Mouse (Mus musculus) heart, adult 11 months (tissue): ENCODE results near the gene Ccdc8.

ENCODE experiments used
- DNase-seq: peaks from one replicate; pipeline ENCODE4 v3.0.0; 2022

The Ccdc8 gene

DNA sequence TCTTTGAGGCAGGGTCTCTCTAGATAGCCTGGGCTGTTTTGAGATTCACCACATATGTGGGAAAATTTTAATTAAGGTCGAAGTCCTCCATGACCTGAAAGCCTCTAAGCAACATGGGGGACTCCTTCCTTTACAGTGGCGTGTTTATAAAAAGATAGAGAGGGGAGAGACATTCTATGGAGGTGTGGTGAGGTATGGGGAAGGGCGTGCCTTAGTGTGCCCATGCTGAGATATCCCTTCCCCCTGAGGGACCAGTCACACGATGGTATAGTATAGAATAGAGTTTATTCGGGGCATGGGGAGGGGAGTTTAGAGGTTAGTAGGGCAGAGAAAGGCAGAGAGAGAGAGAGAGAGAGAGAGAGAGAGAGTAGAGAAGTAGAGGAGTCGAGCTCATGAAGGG, 14.3 kb upstream of the Ccdc8 start:
- DNase-seq: no peak

DNA sequence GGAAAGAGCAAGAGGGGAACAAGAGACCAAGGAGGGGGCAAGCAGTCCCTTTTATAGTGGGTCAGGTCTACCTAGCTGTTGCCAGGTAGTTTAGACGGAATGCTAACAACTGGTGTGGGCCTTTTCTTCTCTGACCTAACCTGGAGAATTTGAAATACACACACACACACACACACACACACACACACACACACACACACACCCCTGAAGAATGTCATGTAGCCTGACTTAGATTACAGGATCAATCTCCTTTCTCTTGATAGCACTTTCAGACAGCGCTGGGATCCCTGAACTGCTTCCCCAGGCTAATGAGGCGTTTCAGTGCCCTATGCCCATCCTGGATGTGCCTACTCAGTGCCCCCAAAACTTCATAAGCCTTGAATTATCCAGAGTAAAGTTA, 13.9 kb upstream of the Ccdc8 start:
- no peak for DNase-seq

DNA sequence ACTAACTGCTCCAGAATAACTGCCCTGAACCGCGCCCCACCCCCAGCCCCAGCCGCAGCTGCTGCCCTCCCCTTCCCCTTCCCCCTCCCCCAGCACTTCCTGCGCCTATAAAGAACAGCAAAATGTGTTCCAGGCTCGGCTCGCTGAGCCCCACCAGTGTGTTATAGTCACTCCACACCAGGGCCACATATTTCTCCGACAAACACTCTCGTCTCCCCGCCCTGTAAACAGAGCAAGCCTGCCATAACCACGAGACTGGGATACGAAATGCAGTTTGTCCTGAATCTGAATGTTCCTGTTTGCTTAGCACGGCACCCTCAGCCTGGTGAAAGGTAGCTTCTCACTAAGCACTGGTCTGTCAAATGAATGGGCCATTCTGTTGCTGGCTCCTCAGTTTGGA, 12.2 kb upstream of the Ccdc8 start:
- peak; percentile 94 for DNase-seq

DNA sequence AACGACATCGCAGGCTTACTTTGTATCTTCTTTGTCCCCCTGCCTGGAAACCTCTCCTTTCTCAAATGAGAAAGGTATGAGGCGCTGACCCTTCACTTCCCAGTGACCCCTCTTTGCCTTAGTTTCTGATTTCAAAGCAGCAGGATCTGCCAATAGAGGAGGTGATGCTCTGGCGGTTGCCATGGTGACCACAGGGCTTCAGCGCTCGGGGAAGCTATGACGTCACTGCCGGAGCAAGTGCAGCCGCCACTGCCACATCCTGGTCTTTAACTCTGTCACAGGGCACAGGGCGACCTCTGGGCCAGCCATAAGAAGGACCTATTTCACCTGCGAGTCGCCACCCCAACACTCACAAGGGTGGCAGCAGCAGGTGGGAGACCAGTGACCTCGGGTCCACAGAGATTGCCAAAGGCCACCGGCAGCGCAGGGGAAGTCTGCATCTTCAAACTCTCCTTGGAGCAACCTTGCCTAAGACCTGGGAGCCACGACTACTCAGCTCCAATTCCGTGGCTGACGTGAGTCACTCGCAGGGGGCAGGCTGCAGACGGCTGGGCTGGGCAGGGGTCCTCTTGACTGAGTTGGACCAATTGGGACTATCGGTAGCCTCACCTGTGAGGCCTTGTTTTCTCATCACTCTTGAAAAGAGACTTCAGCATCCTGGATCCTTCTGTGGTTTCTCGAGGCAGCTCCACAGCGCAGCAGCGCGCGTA, 9.5 kb upstream of the Ccdc8 start, which contains the start of gene Gm42372:
Gm42372 (plus strand) TSS at position 228 of the 710 bp plus-strand sequence.
- DNase-seq: peak; percentile 91

DNA sequence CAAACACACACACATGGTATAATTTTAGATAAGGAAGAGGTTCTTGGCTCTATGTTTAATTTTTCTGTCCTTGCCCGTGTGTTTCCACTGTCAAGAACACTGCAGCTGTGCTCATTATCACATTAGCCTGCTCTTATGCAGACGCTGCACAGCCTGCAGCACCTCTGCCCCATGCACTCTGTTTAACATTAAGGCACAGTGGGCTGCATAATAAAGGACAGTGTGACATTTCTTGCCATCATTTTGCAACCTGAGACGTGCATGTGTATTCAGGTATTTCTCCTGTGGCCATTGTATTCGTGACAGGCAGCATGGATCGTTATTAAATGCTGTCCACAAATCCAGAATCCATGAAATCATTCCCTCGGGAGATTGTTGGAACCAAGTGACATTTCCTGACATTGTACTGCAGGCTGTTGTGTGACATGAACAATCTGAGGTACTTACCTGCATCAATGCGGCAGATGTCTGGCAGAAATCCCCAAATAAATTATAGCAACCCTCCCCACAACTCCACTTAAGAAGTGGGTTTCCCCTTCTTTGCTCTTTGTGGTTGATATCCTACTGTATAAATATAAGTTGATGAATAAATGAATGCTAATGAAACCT, 4.9 kb upstream of the Ccdc8 start:
- DNase-seq: peak; percentile 92

DNA sequence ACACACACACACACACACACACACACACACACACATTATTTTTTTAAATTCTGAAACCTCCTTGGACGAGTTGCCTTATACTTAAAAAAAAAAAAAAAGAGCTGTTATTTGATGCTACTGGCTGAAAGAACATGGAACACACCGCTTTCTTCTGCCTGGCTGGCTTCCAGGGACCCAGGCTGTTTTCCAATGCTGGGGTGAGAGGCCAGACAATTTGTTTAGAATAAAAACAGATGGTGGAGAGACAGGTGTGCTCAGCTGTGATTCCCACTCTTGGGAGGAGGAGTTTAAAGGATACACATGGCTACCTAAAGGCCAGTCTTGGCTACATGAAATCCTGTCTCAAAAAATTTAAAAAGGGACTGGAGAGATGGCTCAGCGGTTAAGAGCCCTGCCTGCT, 4.1 kb upstream of the Ccdc8 start:
- DNase-seq: peak; percentile 98

DNA sequence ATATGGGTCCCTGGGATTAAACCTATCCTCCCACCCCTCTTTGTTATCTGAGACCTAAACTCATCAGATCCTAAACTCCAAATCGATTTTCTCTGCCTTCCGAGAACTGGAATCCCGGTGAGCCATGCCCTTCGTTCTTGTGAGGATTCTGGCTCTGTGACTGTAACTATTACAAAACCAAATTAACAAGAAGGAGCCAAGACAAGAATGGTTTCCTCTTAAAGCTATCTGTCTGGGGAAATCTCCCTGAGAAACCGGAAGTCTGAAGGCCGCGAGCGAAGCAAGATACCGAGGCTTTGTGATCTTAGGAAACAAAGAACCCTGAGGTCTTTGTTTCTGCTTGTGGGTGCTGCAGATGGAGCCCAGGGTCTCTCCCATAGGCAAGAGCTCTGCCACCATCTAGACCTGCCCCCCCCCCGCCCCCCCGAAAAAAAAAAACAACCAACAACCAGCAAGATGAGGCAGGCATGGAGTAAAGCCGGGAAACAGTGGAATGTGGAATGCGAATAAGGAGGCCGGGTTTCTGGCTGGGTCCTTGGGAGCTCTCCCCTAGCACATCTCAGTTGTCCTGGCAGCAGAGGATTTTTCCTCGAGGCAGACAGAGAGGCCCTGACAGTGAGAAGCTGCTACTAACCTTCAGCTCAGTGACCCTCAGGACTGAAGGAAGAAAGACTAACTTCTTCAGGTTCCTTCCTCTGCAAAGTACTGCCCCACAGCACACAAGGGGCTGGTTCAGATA, 2.3 kb upstream of the Ccdc8 start:
- peak; percentile 92 for DNase-seq

DNA sequence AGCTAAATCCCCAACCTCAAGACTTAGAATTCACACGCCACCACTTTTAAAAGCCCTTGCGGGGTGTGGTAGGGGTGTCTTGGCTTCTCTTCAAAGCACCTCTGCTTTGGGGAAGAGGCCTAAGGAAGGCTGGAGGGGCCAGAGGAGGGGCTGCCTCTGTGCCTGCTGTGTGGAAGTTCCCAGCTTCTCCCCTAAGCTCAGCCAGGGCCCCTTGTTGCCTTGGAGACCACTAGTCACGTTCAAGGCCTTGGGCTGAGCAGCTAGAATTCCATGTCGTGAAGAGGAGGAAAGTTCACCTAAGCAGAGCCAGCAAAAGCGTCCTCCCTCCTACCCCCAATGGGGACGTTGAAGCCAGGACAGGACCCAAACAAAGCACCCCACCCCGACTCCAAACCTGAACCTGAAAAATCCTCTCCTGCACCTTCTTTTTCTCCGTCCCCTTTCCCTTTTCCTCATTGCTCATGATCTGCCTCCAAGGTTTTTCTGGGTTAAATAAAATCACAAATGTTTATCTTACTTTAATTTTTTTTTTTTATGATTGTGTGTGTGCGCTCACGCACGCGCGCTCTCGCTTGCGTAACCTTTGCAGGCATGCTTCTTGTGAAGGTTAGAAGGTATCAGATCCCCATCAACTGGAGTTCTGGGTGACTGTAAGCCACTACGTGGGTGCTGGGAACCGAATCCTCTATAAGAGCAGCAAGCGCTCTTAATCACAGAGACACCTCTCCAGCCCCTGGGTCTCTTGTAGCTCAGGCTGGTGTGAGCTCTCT, 642 bp upstream of the Ccdc8 start:
- no peak for DNase-seq

DNA sequence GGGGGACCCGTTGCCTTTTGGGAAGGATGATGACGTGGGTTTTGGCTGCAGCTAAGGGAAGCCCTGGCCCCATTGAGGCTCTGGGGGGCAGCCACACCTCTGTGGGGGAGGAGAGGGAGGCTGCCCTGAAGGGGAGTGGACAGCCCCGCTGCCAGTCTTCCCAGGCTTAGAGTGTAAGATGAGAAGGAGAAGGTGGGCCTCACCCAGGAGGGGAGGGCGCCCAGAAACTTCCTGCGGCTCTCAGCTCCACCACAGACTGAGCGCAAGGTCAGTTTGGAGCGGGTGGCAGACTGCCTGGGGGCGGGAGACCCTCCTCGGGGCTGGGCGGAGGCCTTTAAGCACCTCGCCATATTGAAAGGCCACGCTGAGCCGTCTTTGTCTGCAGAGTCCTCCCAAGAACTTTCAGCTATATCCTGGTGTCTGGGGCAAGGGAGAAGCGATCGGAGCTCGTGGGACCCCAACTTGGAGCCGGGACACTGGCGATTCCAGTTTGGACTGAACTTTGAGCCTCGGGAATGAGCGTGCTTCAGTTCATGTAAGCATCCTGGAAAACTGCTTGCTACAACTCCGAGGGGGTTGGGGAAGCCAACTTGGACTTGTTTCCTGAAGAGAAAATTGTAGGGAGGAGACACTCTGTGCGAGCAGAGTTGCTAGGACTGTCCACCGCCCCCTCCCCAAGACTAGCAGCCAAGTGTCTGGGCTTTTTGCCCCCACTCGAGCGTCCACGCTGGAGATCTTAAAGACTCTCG, 1.3 kb downstream of the Ccdc8 start:
- DNase-seq: peak; percentile 99

DNA sequence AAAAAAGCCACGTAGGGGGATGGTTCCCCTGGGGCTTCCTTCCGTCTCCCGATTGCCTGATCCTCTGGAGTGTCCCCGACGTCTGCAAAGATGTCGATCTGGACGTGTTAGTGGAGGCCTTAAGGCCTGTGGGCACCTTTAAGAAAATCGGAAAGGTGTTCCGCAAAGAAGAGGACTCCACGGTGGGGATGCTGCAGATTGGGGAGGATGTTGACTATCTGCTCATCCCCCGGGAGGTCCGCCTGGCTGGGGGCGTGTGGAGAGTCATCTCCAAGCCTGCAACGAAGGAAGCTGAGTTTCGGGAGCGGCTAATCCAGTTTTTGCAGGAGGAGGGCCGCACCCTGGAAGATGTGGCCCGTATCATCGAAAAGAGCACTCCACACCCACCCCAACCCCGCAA, 1.9 kb downstream of the Ccdc8 start:
- no peak for DNase-seq

DNA sequence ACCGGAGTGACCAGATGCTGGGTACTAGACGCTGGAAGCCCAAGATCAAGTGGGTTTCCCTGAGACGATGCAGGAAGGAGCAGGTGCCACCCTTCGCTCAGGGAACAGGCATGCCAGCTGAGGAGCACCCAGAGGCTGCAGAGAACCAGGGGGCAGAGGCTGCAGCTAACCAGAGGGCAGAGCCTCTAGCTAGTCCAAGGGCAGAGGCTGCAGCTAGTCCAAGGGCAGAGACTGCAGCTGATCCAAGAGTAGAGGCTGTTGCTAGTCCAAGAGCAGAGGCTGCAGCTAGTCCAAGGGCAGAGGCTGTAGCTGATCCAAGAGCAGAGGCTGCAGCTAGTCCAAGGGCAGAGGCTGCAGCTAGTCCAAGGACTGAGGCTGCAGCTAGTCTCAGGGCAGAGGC, 2.8 kb downstream of the Ccdc8 start:
- DNase-seq: no peak

DNA sequence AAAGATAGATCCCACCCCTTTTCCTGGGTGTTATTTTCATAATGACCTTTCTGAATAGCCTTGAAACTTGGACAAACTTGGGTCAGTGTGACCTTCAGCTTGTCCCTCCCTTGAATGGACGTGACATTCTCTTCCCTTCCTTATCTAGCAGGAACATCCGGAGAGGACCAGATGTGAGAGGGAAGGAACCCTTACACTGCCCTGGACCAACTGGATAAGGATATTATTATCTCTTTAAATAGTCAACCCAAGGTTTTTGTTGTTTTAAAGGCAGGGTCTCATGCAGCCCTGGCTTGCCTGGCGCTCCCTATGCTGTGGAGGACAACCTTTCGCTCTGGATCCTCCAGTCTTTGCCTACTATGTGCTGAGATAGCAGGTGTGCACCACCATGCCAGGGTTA, 6.7 kb downstream of the Ccdc8 start:
- no peak for DNase-seq

DNA sequence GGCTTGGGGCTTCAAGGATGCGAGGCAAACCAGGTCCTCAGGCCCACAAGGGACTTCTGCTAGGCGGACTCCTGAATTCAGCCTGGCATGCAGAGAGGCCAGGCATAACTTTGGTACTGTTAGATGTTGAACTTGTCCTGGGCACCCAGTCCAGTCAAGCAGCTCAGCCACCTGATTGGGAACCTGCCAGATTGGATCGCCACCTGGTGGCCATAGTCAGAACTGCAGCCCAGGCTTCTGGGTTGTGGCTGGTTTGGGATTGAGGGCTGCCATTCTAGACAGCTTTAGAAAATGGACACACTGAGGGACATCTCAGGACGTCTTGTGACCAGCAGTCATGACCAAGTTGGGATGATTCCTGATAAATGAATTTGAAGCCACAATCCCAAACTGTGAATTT, 7.1 kb downstream of the Ccdc8 start:
- peak; percentile 98 for DNase-seq

DNA sequence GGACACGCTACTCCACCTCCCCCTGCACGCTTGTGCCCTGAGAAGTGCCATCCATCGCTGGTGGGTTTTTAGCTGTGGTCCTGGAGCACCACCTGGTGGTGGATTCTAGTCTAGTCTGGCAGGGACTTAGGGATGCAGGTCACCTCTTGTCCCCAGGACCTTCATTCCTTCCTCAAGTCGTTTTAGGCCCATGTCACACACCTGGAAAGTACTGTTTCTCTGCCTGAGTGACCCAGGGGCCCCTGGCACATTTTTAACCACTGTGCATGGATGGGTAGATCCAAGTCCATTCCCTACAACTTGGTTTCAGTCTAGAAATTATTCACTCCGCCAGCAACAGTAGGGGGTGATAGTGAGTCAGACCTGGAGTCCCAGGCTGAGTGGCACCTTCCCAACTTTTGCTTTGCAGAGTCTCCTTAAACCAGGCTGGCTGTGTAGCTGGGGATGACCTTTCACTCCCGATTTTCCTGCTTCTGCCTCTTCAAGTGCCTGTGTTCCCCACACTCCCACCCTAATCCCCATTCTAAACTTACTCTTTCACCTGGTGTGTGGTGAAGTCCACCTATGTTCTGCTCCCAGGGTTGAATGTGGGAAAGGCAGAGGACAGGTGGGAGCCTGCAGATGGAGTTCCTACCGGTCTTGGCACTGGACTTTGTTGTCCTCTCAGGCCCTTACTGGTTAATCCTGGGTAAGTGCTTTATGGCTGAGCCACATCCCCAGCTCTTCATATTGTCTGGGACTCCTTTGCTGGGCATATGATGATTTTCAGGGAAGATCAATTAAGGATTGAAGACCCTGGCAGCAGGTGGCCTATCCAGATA, 10.1 kb downstream of the Ccdc8 start:
- DNase-seq: peak; percentile 96

DNA sequence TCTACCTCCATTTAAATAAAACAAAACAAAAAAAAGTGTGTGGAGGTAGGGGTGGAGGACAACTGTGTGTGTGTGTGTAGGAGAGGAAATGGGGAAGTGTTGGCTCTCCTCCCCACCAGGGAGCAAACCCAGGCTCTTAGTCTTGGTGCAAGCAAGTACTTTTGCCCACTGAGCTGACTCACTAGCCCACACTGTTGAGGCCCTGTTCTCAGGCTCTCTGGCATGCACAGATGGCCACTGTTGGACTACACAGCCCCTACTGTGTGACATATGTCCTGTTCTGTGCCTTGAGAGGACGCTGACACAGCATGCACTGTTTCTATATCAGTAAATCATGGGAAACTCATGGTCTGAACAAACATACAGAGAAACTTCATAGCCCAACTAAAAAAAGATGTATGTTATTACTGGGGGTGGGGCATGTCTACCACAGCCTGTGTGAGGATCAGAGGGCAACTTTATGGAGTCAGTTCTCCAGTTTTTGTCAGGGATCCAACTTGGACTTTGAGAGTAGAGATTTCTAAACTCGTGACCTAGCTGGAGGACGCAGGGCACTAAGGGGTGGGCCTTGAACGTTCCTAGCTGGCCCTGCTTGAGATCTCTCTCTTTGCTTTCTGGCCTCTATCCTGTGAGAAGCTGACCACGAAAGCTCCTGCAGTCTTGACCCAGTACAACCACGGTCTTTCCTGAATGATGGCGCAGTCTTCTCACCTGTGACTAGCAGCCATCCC, 10.9 kb downstream of the Ccdc8 start:
- DNase-seq: no peak

DNA sequence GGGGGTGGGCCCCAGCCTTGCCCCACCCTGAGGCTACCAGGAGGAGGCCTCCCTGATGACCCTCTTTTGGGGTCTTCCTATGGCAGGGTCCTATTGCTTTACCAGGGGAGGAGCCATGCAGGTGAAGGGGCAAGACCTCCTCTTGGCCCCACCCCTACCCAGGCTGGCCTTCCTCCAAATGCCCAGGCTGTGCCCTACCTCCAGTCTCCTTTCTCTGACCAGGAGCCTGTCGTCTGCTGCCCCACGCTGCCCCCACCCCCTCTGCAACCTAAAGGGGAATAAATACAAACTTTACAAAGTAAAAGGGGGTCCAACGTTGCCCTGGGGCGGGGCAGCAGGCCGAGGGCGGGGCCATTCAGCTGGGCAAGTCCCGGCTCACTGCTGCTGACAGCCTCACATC, 12.2 kb downstream of the Ccdc8 start:
- no peak for DNase-seq

DNA sequence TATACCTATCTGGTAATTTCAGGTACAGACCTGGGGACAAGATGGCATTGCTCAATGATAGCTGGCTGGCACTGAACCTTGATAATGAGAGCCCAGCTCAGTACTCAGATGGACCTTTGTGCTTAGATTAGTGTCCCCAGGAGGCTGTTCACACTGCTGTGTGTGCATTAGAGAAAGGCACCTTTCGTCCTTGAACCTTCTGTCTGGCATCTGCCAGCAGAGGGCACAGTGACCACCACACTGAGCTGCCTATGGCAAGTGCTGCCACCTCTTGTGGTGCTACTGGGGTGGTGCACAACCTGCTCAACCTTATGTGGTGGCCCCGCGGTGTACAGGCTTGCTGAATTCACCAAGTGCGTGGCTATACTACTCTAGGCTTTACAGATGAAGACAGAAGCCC, 14.8 kb downstream of the Ccdc8 start:
- no peak for DNase-seq

DNA sequence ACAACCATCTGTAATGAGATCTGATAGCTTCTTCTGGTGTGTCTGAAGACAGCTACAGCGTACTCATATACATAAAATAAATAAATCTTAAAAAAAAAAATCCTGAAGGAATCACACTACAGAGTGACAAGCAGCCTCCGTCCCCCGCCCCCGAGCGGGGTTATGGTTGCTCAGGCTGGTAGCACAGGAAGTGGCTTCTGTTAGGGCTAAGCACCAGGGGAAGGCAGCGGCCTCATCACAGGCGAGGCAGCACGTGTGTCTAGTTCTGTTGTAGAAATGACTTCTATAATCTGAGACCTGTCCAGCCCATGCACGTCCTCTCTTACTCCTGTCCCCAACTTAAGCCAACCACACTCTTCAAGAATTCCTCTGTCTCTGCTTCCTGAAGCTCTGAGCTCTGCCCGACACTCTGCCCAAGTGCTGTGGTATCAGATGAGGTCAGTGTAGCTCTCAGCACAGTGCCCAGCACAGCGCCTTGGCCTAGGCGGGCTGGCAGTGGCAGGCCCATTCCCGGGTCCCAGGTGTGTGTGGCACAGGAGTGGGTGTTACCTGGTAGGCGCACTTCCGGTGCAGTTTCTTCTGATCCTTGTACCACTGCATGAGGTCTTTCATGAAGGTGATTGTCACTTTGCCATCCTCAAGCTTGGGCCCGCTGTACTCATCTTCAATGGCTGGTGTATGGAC, 17.0 kb downstream of the Ccdc8 start:
- DNase-seq: peak; percentile 93

DNA sequence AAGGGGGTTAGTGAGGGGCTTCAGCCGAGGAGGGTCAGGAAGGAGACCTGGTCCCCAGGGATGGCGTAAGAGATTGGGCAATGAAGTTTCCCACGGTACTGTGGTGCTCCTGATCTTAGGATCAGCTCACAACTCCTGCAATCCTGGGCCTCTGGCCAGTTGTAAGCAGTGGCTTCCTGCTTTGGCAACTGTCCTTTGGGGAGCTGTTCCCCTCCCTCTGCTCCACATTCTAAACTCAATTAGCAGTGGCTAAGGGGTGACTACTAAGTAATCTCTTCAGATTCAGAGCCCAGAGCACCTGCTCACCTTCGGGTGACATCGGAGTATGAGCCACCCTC, 17.5 kb downstream of the Ccdc8 start:
- peak; percentile 93 for DNase-seq

DNA sequence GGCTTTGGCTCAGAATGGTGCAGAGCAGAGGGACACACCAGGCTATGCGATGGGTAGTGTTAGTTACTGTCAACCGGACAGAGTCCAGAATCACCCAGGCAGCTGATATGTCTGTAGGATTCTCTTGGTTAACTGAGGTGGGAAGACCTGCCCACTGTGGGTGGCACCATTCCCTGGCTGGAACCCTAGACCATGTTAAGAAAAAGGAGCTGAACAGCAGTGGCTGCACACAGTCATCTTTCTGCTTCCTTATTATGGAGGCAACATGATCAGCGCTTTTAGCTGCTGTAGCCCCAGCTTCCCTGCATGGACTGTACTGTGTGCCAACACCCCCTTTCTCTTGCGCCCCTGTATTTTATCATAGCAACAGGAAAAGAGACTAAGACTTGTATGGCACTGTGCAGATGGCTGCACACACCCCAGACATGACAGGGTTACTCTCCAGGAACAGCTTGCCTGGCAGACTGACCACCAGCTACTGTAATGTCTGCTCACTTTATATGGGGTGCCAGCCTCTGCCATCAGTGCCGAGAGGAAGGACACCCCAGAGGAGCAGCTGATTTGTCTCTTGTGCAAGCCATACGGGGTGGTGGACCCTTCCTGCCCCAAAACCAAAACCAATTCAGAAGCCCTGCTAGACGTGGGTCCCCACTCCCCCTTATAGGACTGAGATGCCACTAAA, 19.5 kb downstream of the Ccdc8 start:
- no peak for DNase-seq
